Mouse (Mus musculus): ENCODE data around the gene B230118H07Rik.

DNA sequence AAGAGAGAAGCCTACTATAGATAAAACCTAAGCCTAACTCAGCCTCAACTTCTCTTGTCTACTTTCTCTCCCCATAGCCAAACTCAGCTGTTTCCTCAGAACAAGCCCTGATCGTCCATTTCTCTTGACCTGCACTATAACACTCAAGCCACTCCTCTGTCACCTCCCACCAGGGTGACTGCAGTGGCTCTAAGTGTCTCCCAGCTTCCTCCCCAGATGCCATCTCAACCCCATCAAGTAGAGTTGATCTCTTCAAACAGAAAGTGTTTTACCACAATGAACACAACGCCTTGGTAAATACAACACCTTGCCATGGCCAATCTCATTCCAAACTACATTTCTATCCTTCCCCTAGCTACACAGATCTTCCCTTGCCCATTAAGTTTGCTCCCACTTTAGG, 99.2 kb downstream of the B230118H07Rik start:
- TF ChIP-seq CTCF (IDR thresholded peaks at IDR 0.05; ENCODE audit: insufficient read depth, low read depth, low read length): no peak
- no peak for TF ChIP-seq POLR2A (IDR thresholded peaks at IDR 0.05; ENCODE audit: insufficient read depth, low read depth, low read length)
